Mouse (Mus musculus): ENCODE measurements around the gene Erlec1. TPM values are rescaled to one million over a fixed set of nuclear protein-coding genes. Genes with fewer than 3 reads are reported as not detected.

Erlec1 gene
- total and polyA plus RNA-seq, 2 experiments from 2014 or later, result 11.1 to 12.5 TPM

DNA sequence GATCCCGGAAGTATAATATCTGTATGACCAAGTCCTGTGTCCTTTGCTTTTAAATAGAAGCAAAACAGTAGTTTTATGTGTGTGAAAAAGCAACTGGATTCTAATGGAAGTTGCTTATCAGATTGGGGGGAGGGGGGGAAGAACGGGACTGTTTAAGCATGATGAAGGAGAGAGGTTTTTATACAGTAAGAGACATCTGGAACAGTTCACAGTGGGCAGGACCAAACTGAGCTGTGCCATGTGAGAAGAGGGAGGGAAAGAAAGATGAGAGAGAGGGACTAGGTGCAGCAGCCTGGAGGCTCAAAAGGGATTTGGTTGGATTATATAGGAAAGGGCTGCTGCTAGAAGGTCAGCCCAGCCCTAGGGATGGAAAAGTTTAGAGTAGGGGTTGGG lies 32.5 kb upstream of the Erlec1 start:
- Histone ChIP-seq H3K4me2 (ENCODE audit: low read depth, low read length, poor library complexity, severe bottlenecking) (peak overlapping the region; percentile 61), H3K4me3 (ENCODE audit: low read depth, low read length) (peak overlapping the region; percentile 66), H3K4me1 (ENCODE audit: insufficient read depth, low read length) (no peaks in the 10 kb centered on the region), H3K36me3 (ENCODE audit: insufficient read depth, low read length) (no peaks in the 10 kb centered on the region), H3K27ac (ENCODE audit: low read depth, low read length) (peak overlapping the region; percentile 7), H3K9ac (replicated peaks; ENCODE audit: low read length, poor library complexity, severe bottlenecking) (peak overlapping the region; percentile 83), H3K27me3 (ENCODE audit: insufficient read depth, low read length) (no peaks in the 10 kb centered on the region), H3K9me3 (ENCODE audit: low read length) (no peaks in the 10 kb centered on the region)
- TF ChIP-seq CTCF (IDR thresholded peaks at IDR 0.05), result no peak
- ATAC-seq (ENCODE audit: low FRiP score), result peak; percentile 78
- 3% methylated on average over 2 of the region's 2 CpGs for WGBS
- no peak for DNase-seq (ENCODE audit: low spot score)

DNA sequence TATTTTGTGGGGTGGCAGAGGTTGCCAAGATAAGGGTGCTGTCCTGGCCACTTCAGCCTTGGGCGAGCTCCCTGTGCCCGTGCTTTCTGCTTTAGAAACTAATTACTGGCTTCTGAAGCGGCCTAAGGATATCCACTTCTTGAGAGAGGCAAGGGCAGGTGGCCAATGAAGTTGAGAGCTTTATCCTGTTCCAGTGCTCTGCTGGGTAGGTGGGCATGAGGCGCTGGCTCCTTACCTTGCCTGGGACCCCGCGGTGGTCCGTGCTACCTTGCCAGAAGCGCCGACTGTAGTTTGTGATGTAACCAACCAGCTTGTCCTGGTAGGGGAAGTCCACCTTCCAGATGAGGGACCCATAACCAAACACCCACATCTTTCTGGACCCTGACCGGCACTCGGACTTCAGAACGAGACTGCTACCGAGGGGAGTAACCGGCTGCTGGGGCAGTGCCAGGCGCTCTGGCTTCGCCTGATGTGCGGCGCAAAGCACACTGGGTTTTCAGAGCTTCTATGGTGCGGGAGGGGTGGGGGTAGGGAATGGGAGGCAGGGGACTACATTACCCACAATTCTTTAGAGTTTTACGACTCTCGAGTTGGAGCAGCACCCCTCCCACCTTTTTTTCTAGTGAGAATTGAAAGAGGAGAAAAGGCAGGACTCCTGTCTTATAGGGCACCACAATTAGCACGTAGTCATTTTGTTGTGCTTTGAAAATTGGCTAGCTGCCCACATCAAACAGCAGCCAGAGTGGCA lies 31.9 kb upstream of the Erlec1 start, which contains the start of gene Chac2:
Gene Chac2, minus strand, starts transcription at position 474 of the 748 bp plus-strand sequence.
- DNase-seq (ENCODE audit: low spot score) (peak; percentile 95), ATAC-seq (ENCODE audit: low FRiP score) (peak; percentile 99)

GRCm38 (mm10) chr11:30985237-30985636 lies 31.1 kb upstream of the Erlec1 start:
- peak overlapping the region; percentile 61 for H3K4me2 ChIP-seq (ENCODE audit: low read depth, low read length, poor library complexity, severe bottlenecking)
- H3K36me3 ChIP-seq (ENCODE audit: insufficient read depth, low read length), result no peaks in the 10 kb centered on the region
- H3K27me3 ChIP-seq (ENCODE audit: insufficient read depth, low read length), result no peaks in the 10 kb centered on the region
- no peak for DNase-seq (ENCODE audit: low spot score)
- no peak overlapping the region; the same call in 1 of the 2 replicates for H3K9ac ChIP-seq (replicated peaks; ENCODE audit: low read length, poor library complexity, severe bottlenecking)
- no peak overlapping the region for H3K27ac ChIP-seq (ENCODE audit: low read depth, low read length)
- 25% methylated on average over 2 of the region's 2 CpGs for WGBS
- ATAC-seq (ENCODE audit: low FRiP score), result no peak
- peak overlapping the region; percentile 66 for H3K4me3 ChIP-seq (ENCODE audit: low read depth, low read length)
- no peaks in the 10 kb centered on the region for H3K9me3 ChIP-seq (ENCODE audit: low read length)
- no peaks in the 10 kb centered on the region for H3K4me1 ChIP-seq (ENCODE audit: insufficient read depth, low read length)
- no peak for TF ChIP-seq CTCF (IDR thresholded peaks at IDR 0.05)

More for the DNA sequence above, 31.9 kb upstream of the Erlec1 start, which contains the start of gene Chac2:
- under 1% methylated on average over 22 of the region's 22 CpGs for WGBS
- Histone ChIP-seq H3K4me3 (ENCODE audit: low read depth, low read length) (peak within 1 kb of the TSS; percentile 66), H3K9ac (replicated peaks; ENCODE audit: low read length, poor library complexity, severe bottlenecking) (peak within 1 kb of the TSS; percentile 83), H3K27me3 (ENCODE audit: insufficient read depth, low read length) (no peaks in the 10 kb centered on the region), H3K27ac (ENCODE audit: low read depth, low read length) (peak within 1 kb of the TSS; percentile 63), H3K4me1 (ENCODE audit: insufficient read depth, low read length) (no peaks in the 10 kb centered on the region), H3K9me3 (ENCODE audit: low read length) (no peaks in the 10 kb centered on the region), H3K36me3 (ENCODE audit: insufficient read depth, low read length) (no peaks in the 10 kb centered on the region), H3K4me2 (ENCODE audit: low read depth, low read length, poor library complexity, severe bottlenecking) (peak within 1 kb of the TSS; percentile 61)
- no peak for TF ChIP-seq CTCF (IDR thresholded peaks at IDR 0.05)

- peak overlapping the region; percentile 62 for H3K4me2 ChIP-seq (ENCODE audit: low read depth, low read length, poor library complexity, severe bottlenecking)
- peaks cover 15% of the 10 kb centered on the region; the same call in 1 of the 2 replicates for H3K36me3 ChIP-seq (ENCODE audit: insufficient read depth, low read length)
- peaks cover 5% of the 10 kb centered on the region; the same call in 1 of the 2 replicates for H3K9me3 ChIP-seq (ENCODE audit: low read length)
- no peaks in the 10 kb centered on the region for H3K27me3 ChIP-seq (ENCODE audit: insufficient read depth, low read length)
- peak overlapping the region; percentile 89 for H3K27ac ChIP-seq (ENCODE audit: low read depth, low read length)
- peak; percentile 48 for TF ChIP-seq CTCF (IDR thresholded peaks at IDR 0.05)
- H3K9ac ChIP-seq (replicated peaks; ENCODE audit: low read length, poor library complexity, severe bottlenecking), result peak overlapping the region; percentile 83
- under 1% methylated on average over 18 of the region's 32 CpGs for WGBS
- ATAC-seq (ENCODE audit: low FRiP score) (peak; percentile 88), DNase-seq (ENCODE audit: low spot score) (peak; percentile 55)
- peak overlapping the region; percentile 79 for H3K4me3 ChIP-seq (ENCODE audit: low read depth, low read length)
- no peaks in the 10 kb centered on the region; the same call in 1 of the 2 replicates for H3K4me1 ChIP-seq (ENCODE audit: insufficient read depth, low read length)
These were observed 523 bp downstream of the Erlec1 start for GRCm38 (mm10) chr11:30953469-30954154.

- Histone ChIP-seq H3K9ac (replicated peaks; ENCODE audit: low read length, poor library complexity, severe bottlenecking) (peak overlapping the region; percentile 83), H3K27ac (ENCODE audit: low read depth, low read length) (no peak overlapping the region), H3K4me3 (ENCODE audit: low read depth, low read length) (peak overlapping the region; percentile 79; the same call in 1 of the 2 replicates), H3K9me3 (ENCODE audit: low read length) (peaks cover 5% of the 10 kb centered on the region; the same call in 1 of the 2 replicates), H3K4me2 (ENCODE audit: low read depth, low read length, poor library complexity, severe bottlenecking) (peak overlapping the region; percentile 62), H3K4me1 (ENCODE audit: insufficient read depth, low read length) (no peaks in the 10 kb centered on the region; the same call in 1 of the 2 replicates), H3K36me3 (ENCODE audit: insufficient read depth, low read length) (peaks cover 20% of the 10 kb centered on the region; the same call in 1 of the 2 replicates), H3K27me3 (ENCODE audit: insufficient read depth, low read length) (no peaks in the 10 kb centered on the region)
- DNase-seq (ENCODE audit: low spot score), result no peak
- no peak for TF ChIP-seq CTCF (IDR thresholded peaks at IDR 0.05)
- WGBS, result 75% methylated on average over 5 of the region's 5 CpGs
- no peak for ATAC-seq (ENCODE audit: low FRiP score)
These were observed 1.3 kb downstream of the Erlec1 start for GRCm38 (mm10) chr11:30952829-30953228.
